Mouse (Mus musculus) neural tube, embryonic 10.5 days (tissue): ENCODE results near the gene Gm20431.
"Not testable (repeated sequence)": the region's sequence is repeated elsewhere in the genome, so short reads cannot be mapped to it uniquely, and the experiment has no call there.

Source experiments
- DNase-seq: peaks from one replicate; pipeline ENCODE4 v3.0.0-alpha.2; 2017; ENCODE audit warnings: low spot score; ENCODE audit errors: extremely low spot score

The Gm20431 gene

GRCm38 (mm10) chr2:167631591-167632448 is 29.5 kb downstream of the Gm20431 start, which contains the start of gene Ube2v1:
Gene Ube2v1, minus strand, starts transcription at chr2:167632095.
- DNase-seq, result peak; percentile 98

- no peak for DNase-seq
Measured at GRCm38 (mm10) chr2:167631181-167631590, 30.1 kb downstream of the Gm20431 start.

- DNase-seq, result no peak
Measured at GRCm38 (mm10) chr2:167630421-167630820, 30.9 kb downstream of the Gm20431 start.

GRCm38 (mm10) chr2:167629665-167630209 is 31.6 kb downstream of the Gm20431 start:
- no peak for DNase-seq

- DNase-seq, result no peak
Measured at GRCm38 (mm10) chr2:167628872-167629271, 32.4 kb downstream of the Gm20431 start.

- no peak for DNase-seq
Measured at GRCm38 (mm10) chr2:167627019-167627418, 34.3 kb downstream of the Gm20431 start.

GRCm38 (mm10) chr2:167625670-167626069 is 35.6 kb downstream of the Gm20431 start:
- no peak for DNase-seq

GRCm38 (mm10) chr2:167624368-167625075 is 36.8 kb downstream of the Gm20431 start:
- DNase-seq, result no peak

- DNase-seq, result no peak
Measured at GRCm38 (mm10) chr2:167622965-167623364, 38.3 kb downstream of the Gm20431 start.

GRCm38 (mm10) chr2:167622352-167622751 is 38.9 kb downstream of the Gm20431 start:
- no peak for DNase-seq

- no peak for DNase-seq
Measured at GRCm38 (mm10) chr2:167621255-167622087, 39.8 kb downstream of the Gm20431 start.

GRCm38 (mm10) chr2:167617472-167617871 is 43.8 kb downstream of the Gm20431 start:
- no peak for DNase-seq

GRCm38 (mm10) chr2:167617034-167617433 is 44.3 kb downstream of the Gm20431 start:
- DNase-seq, result no peak

- not testable (repeated sequence) for DNase-seq
Measured at GRCm38 (mm10) chr2:167613335-167613734, 48.0 kb downstream of the Gm20431 start.

- DNase-seq, result no peak
Measured at GRCm38 (mm10) chr2:167612122-167612521, 49.2 kb downstream of the Gm20431 start.

- DNase-seq, result no peak
Measured at GRCm38 (mm10) chr2:167611287-167611686, 50.0 kb downstream of the Gm20431 start.

GRCm38 (mm10) chr2:167606745-167607123 is 54.6 kb downstream of the Gm20431 start:
- DNase-seq, result no peak

- DNase-seq, result no peak
Measured at GRCm38 (mm10) chr2:167605817-167606744, 55.2 kb downstream of the Gm20431 start.

- peak; percentile 89 for DNase-seq
Measured at GRCm38 (mm10) chr2:167605178-167605794, 56.0 kb downstream of the Gm20431 start.

GRCm38 (mm10) chr2:167602978-167603377 is 58.3 kb downstream of the Gm20431 start:
- DNase-seq, result no peak
